Mouse (Mus musculus) neutrophil, adult 59 days (primary cell): ENCODE data around the gene Nlrp14. TPM values are rescaled to one million over a fixed set of nuclear protein-coding genes. Genes with fewer than 3 reads are reported as not detected.

ENCODE experiments used
- total RNA-seq, 2 experiments: library from RNA; stranded (reverse); gene quantifications; 1 replicate in 1 of 2; 2 replicates in 1 of 2; pipeline ENCODE4 v1.2.4; 2023

The Nlrp14 gene
- not detected for total RNA-seq

GRCm38 (mm10) chr7:107166690-107167089, at the start of gene Nlrp14:
Nlrp14 (plus strand) TSS chr7:107166990.

DNA sequence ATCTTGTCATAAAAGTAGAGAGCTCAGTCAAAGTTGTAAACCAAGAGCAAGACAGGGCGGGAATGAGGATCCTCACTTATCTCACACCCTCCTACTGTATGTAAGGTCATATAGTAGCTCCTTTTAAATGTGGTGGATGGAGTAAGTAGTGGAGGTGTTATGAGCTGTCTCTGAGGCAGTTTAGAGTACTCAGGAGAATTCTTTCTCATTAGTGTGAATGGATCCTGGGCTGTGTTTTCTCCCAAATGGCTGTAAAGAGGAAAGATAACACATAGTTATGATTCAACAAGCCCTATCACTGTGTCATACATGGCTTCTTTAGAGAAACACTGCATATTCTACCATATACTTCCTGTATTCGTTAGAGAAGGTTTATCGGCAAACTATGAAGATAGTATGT, 35.8 kb upstream of the Nlrp14 start, which contains the start of gene Olfr715:
Gene Olfr715, minus strand, starts transcription at position 101 of the 400 bp plus-strand sequence.

GRCm38 (mm10) chr7:107138027-107138426, 28.8 kb upstream of the Nlrp14 start, which contains the start of gene Olfr716:
Olfr716 (plus strand) TSS chr7:107138327.

DNA sequence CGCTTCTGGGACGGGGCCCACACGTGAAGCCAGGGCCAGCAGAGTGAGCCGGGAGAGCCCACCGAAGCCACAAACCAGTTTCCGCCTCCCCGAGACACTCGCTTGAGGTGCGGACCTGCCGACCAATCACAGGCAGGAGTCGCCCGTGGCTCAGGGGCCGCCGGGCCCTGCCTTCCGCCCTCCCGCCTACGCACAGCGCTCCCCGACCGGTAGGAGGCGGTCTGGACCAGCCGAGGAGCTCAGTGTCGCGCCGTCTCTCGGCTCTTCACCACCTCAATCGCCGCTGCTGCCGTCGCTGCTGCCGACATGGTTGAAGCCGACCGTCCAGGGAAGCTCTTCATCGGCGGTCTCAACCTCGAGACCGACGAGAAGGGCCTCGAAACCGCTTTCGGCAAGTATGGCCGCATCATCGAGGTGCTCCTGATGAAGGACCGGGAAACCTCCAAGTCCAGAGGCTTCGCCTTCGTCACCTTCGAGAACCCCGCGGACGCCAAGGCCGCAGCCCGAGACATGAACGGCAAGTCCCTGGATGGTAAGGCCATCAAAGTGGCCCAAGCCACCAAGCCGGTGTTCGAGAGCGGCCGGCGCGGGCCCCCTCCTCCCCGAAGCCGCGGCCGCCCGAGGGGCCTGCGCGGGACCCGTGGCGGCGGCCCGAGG, 42.5 kb downstream of the Nlrp14 start, which contains the start of gene Rbmxl2:
Gene Rbmxl2, plus strand, starts transcription at position 242 of the 657 bp plus-strand sequence.

Other genes with a start within 250 kb of the Nlrp14 start
- gene Olfr709-ps1, start 234.8 kb upstream of the Nlrp14 start, total RNA-seq = under 1 TPM; 0.07 to 0.22 TPM
- not detected for gene Olfr710, start 218.7 kb upstream of the Nlrp14 start, total RNA-seq
- not detected for gene Olfr6, start 203.1 kb upstream of the Nlrp14 start, total RNA-seq
- not detected for gene Olfr711, start 191.5 kb upstream of the Nlrp14 start, total RNA-seq
- gene Olfr2, start 160.9 kb upstream of the Nlrp14 start, total RNA-seq = not detected
- gene Olfr713, start 135.8 kb upstream of the Nlrp14 start, total RNA-seq = not detected
- gene Olfr714, start 96.0 kb upstream of the Nlrp14 start, total RNA-seq = not detected
- not detected for gene Olfr17, start 73.8 kb upstream of the Nlrp14 start, total RNA-seq
- not detected for gene Olfr715b, start 56.6 kb upstream of the Nlrp14 start, total RNA-seq
- gene Olfr715, start 35.9 kb upstream of the Nlrp14 start, total RNA-seq = not detected
- not detected for gene Olfr716, start 28.7 kb upstream of the Nlrp14 start, total RNA-seq
- not detected for gene Rbmxl2, start 42.5 kb downstream of the Nlrp14 start, total RNA-seq
- not detected for gene Syt9, start 203.7 kb downstream of the Nlrp14 start, total RNA-seq